Mouse (Mus musculus) CH12.LX (cell line): Measurements from ENCODE around the gene Zbtb8os. TPM values are rescaled to one million over a fixed set of nuclear protein-coding genes. Genes with fewer than 3 reads are reported as not detected.

ENCODE experiments used
- DNase-seq: peaks from one replicate; pipeline ENCODE4 v3.0.0-alpha.2; 2013; ENCODE audit errors: extremely low read depth
- H3K27ac ChIP-seq: 2 replicates; pipeline ENCODE4 v1.5.1; 2012; ENCODE audit warnings: low read depth, mild to moderate bottlenecking, control low read depth, moderate library complexity; ENCODE audit not compliant: insufficient read depth
- H3K27me3 ChIP-seq: replicated peaks from 2 replicates; pipeline ENCODE3; 2012; ENCODE audit warnings: inconsistent platforms
- H3K36me3 ChIP-seq, 2 experiments: replicated peaks in 1 of 2; 2 replicates each; pipeline versions ENCODE3 to v1.6.1; 2012; ENCODE audit warnings: inconsistent platforms in 1 of 2, low read length in 1 of 2, mild to moderate bottlenecking in 1 of 2, mixed read lengths in 1 of 2, moderate library complexity in 1 of 2; ENCODE audit not compliant: control insufficient read depth in 1 of 2, insufficient read depth in 1 of 2
- H3K4me1 ChIP-seq, 2 experiments: 2 replicates each; pipeline ENCODE4 v1.6.1; 2012; ENCODE audit warnings: inconsistent platforms in 1 of 2, moderate library complexity in 1 of 2; ENCODE audit not compliant: insufficient read depth in 2 of 2, control insufficient read depth in 1 of 2
- H3K4me2 ChIP-seq: 2 replicates; pipeline ENCODE4 v1.6.1; 2012; ENCODE audit warnings: low read depth, mild to moderate bottlenecking, control low read depth; ENCODE audit not compliant: poor library complexity, insufficient read depth, severe bottlenecking
- H3K4me3 ChIP-seq, 3 experiments: fragments of 150-350 bp in 1 of 3; sonication (generic) in 1 of 3; replicated peaks in 1 of 3; 2 replicates each; pipeline versions ENCODE3 to v1.5.1; 2011 to 2012; ENCODE audit warnings: low read depth in 2 of 3, low read length in 2 of 3, mild to moderate bottlenecking in 2 of 3, moderate library complexity in 2 of 3, control low read depth in 1 of 3, improper control_type of control experiment in 1 of 3, inconsistent platforms in 1 of 3, mixed read lengths in 1 of 3; ENCODE audit not compliant: poor library complexity in 1 of 3
- H3K79me2 ChIP-seq: replicated peaks from 2 replicates; pipeline ENCODE4 v1.6.1; 2012; ENCODE audit warnings: mild to moderate bottlenecking, moderate library complexity; ENCODE audit not compliant: control insufficient read depth, poor library complexity, insufficient read depth, severe bottlenecking; ENCODE audit errors: extremely low read depth
- H3K9ac ChIP-seq: 2 replicates; pipeline ENCODE4 v1.6.1; 2012; ENCODE audit warnings: low read depth, mild to moderate bottlenecking, control low read depth, moderate library complexity; ENCODE audit not compliant: insufficient read depth
- H3K9me3 ChIP-seq: replicated peaks from 2 replicates; pipeline ENCODE3; 2012; ENCODE audit warnings: low read length, inconsistent platforms, mixed read lengths
- BHLHE40 ChIP-seq: IDR thresholded peaks from 2 replicates; pipeline ENCODE4 v1.6.1; 2011; ENCODE audit warnings: mild to moderate bottlenecking, low read depth, low read length, improper control_type of control experiment
- CHD1 ChIP-seq: IDR thresholded peaks from 2 replicates; pipeline ENCODE4 v1.6.1; 2012; ENCODE audit warnings: low read depth, low read length, improper control_type of control experiment, inconsistent platforms
- GABPA ChIP-seq: IDR thresholded peaks from 2 replicates; pipeline ENCODE4 v1.6.1; 2012; ENCODE audit warnings: low read depth, low read length, improper control_type of control experiment, inconsistent platforms; ENCODE audit not compliant: insufficient replicate concordance
- HCFC1 ChIP-seq: IDR thresholded peaks from 2 replicates; pipeline ENCODE4 v1.6.1; 2012; ENCODE audit warnings: low read depth, mild to moderate bottlenecking, inconsistent platforms, low read length, improper control_type of control experiment
- JUN ChIP-seq: IDR thresholded peaks from 2 replicates; pipeline ENCODE4 v1.6.1; 2011; ENCODE audit warnings: low read depth, mild to moderate bottlenecking, low read length, improper control_type of control experiment, moderate library complexity; ENCODE audit not compliant: insufficient read depth
- KAT2A ChIP-seq: IDR thresholded peaks from 2 replicates; pipeline ENCODE4 v1.6.1; 2012; ENCODE audit warnings: low read length, improper control_type of control experiment, inconsistent platforms; ENCODE audit not compliant: insufficient replicate concordance
- MAX ChIP-seq: IDR thresholded peaks from 2 replicates; pipeline ENCODE4 v1.6.1; 2011; ENCODE audit warnings: low read length, improper control_type of control experiment
- MEF2A ChIP-seq: IDR thresholded peaks from 2 replicates; pipeline ENCODE4 v1.6.1; 2014; ENCODE audit warnings: low read depth, mild to moderate bottlenecking, inconsistent platforms, low read length, improper control_type of control experiment, borderline replicate concordance
- MXI1 ChIP-seq: IDR thresholded peaks from 2 replicates; pipeline ENCODE4 v1.6.1; 2011; ENCODE audit warnings: mild to moderate bottlenecking, low read depth, low read length, improper control_type of control experiment
- MYC ChIP-seq: IDR thresholded peaks from 2 replicates; pipeline ENCODE4 v1.6.1; 2011; ENCODE audit warnings: low read depth, mild to moderate bottlenecking, improper control_type of control experiment, low read length
- NELFE ChIP-seq: IDR thresholded peaks from 2 replicates; pipeline ENCODE4 v1.6.1; 2011; ENCODE audit warnings: low read depth, low read length, improper control_type of control experiment
- NRF1 ChIP-seq: IDR thresholded peaks from 2 replicates; pipeline ENCODE4 v1.6.1; 2014; ENCODE audit warnings: low read depth, mild to moderate bottlenecking, inconsistent platforms, low read length, improper control_type of control experiment, moderate library complexity
- RAD21 ChIP-seq: IDR thresholded peaks from 2 replicates; pipeline ENCODE4 v1.6.1; 2011; ENCODE audit warnings: low read depth, mild to moderate bottlenecking, low read length, improper control_type of control experiment, moderate library complexity
- RCOR1 ChIP-seq: conservative IDR thresholded peaks from 2 replicates; pipeline ENCODE4 v1.6.1; 2012; ENCODE audit warnings: low read depth, mild to moderate bottlenecking, inconsistent platforms, low read length, improper control_type of control experiment
- SIN3A ChIP-seq: IDR thresholded peaks from 2 replicates; pipeline ENCODE4 v1.6.1; 2012; ENCODE audit warnings: low read length, improper control_type of control experiment, inconsistent platforms
- TBP ChIP-seq: conservative IDR thresholded peaks from 2 replicates; pipeline ENCODE4 v1.6.1; 2011; ENCODE audit warnings: low read depth, low read length, improper control_type of control experiment
- UBTF ChIP-seq: IDR thresholded peaks from 2 replicates; pipeline ENCODE4 v1.6.1; 2012; ENCODE audit warnings: low read depth, mild to moderate bottlenecking, inconsistent platforms, low read length, improper control_type of control experiment, moderate library complexity
- USF1 ChIP-seq: IDR thresholded peaks from 2 replicates; pipeline ENCODE4 v1.6.1; 2014; ENCODE audit warnings: low read depth, mild to moderate bottlenecking, inconsistent platforms, low read length, improper control_type of control experiment
- ZMIZ1 ChIP-seq: IDR thresholded peaks from 2 replicates; pipeline ENCODE4 v1.6.1; 2012; ENCODE audit warnings: low read depth, mild to moderate bottlenecking, inconsistent platforms, low read length, improper control_type of control experiment
- dilution Hi-C: fragments of 300-500 bp; cut with MboI; formaldehyde crosslinking; loops from 2 replicates; pipeline ENCODE4 v1.14.3; 2020; ENCODE audit warnings: low sequenced_read_pairs; ENCODE audit not compliant: extremely low pct_unique_long_range_greater_than_20kb, extremely low pct_ligation_motif_present
- in situ Hi-C: fragments of 300-500 bp; cut with MboI; formaldehyde crosslinking; loops from 3 replicates; pipeline ENCODE4 v1.14.3; 2019; ENCODE audit warnings: low sequenced_read_pairs, low pct_ligation_motif_present, low pct_unique_long_range_greater_than_20kb, mixed read lengths
- polyA plus RNA-seq: library from polyadenylated mRNA; unstranded; fragments of >175 nt; gene quantifications from 2 replicates; pipeline ENCODE4 v1.2.1, GENCODE M21; 2012; ENCODE audit warnings: low read depth; ENCODE audit not compliant: insufficient read length
- total RNA-seq, 2 experiments: library from RNA; depleted of rRNA; stranded (reverse); fragments of 300-350 nt in 1 of 2; fragments of >200 nt in 1 of 2; gene quantifications; 2 replicates each; pipeline ENCODE4 v1.2.3; 2012 to 2014

Zbtb8os gene
- total and polyA plus RNA-seq, 3 experiments, result 104 to 135 (median 134) TPM

GRCm38 (mm10) chr4:129289671-129290070 lies 45.8 kb upstream of the Zbtb8os start:
- Histone ChIP-seq H3K36me3 (no peaks in the 10 kb centered on the region), H3K27ac (no peak overlapping the region), H3K79me2 (no peaks in the 10 kb centered on the region), H3K4me1 (peaks cover 3% of the 10 kb centered on the region in 2 experiments; a peak in 3 of 4 replicates), H3K9me3 (no peaks in the 10 kb centered on the region), H3K27me3 (peaks cover 9% of the 10 kb centered on the region), H3K9ac (no peak overlapping the region), H3K4me2 (no peak overlapping the region), H3K4me3 (no peak overlapping the region)
- DNase-seq, result no peak
- in situ Hi-C loops, result no loop called here
- dilution Hi-C loops, result no loop called here
- TF ChIP-seq TBP (no peak), MXI1 (no peak), RAD21 (no peak), NRF1 (no peak), CHD1 (no peak), JUN (no peak), SIN3A (no peak), UBTF (no peak), HCFC1 (no peak), MYC (no peak), ZMIZ1 (no peak), MAX (no peak), KAT2A (no peak)

GRCm38 (mm10) chr4:129292831-129293230 lies 42.7 kb upstream of the Zbtb8os start:
- peaks cover 2% of the 10 kb centered on the region for H3K27me3 ChIP-seq
- no peaks in the 10 kb centered on the region for H3K79me2 ChIP-seq
- H3K27ac ChIP-seq, result no peak overlapping the region
- in situ Hi-C loops, result no loop called here
- H3K9me3 ChIP-seq, result no peaks in the 10 kb centered on the region
- no peak for DNase-seq
- no peaks in the 10 kb centered on the region for H3K36me3 ChIP-seq
- TF ChIP-seq RCOR1 (no peak), GABPA (no peak), BHLHE40 (no peak), NELFE (no peak), MAX (no peak), MEF2A (no peak), JUN (no peak), USF1 (no peak)
- TF ChIP-seq, all 38 proteins: peak for 0
- H3K4me1 ChIP-seq, result peaks cover 0 to 3% of the 10 kb centered on the region in 2 experiments; a peak in 1 of 4 replicates
- no peak overlapping the region for H3K9ac ChIP-seq
- dilution Hi-C loops, result no loop called here
- H3K4me3 ChIP-seq, result no peak overlapping the region
- no peak overlapping the region for H3K4me2 ChIP-seq
